Mouse (Mus musculus) cerebellum, adult 9-10 months (tissue): Measurements from ENCODE around the gene Olfr948.

Experiments
- DNase-seq: peaks from one replicate; pipeline ENCODE4 v3.0.0; 2022

Gene Olfr948

GRCm38 (mm10) chr9:39325945-39326344 is at the start of gene Olfr948:
TSS of gene Olfr948 (minus strand) at chr9:39326045.
- no peak for DNase-seq

DNA sequence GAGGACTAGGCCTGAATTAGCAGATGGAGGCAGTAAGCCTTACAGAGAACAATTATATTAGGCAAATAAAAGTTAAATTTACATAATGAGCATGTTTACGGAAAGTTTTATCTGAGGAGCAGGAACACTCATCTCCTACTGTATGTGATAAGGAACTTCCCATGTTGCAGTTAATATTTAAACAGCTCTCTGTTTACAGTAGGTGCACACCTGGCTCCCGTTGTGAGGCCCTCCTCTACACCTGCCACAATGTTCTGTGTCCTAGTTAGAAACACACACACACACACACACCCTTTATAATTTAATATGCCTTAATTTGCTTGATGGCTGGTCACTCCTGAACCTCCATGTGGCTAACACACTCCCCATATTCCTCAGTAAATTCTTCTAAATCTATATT is 38.7 kb downstream of the Olfr948 start:
- no peak for DNase-seq

DNA sequence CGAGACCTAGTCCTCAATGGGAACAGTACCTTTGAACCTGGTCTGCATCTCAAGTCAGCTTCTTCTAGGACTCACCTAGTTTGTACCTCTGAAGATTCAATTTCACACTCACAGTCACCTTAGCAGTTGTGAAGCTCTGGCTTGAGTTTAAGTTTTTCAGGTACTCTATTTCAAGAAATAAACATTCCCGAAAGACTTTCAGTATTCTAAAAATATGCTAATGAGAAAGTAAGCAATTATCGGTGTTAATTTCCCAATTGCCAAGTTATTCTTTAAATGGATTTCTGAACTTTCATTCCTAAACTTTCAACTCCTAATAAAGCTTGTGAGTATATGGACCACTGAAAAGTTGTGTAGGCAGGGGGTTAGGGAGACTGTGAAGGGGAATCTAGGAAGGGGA is 49.1 kb downstream of the Olfr948 start, which contains the start of gene Olfr945:
TSS of gene Olfr945 (minus strand) at position 101 of the 400 bp plus-strand sequence.
- no peak for DNase-seq
